Mouse (Mus musculus): ENCODE results near the gene Aida.
A peak's percentile ranks its signal among the peaks of the same experiment; 100 is the strongest.
"Not testable (repeated sequence)": the region's sequence is repeated elsewhere in the genome, so short reads cannot be mapped to it uniquely, and the experiment has no call there.

The Aida gene

DNA sequence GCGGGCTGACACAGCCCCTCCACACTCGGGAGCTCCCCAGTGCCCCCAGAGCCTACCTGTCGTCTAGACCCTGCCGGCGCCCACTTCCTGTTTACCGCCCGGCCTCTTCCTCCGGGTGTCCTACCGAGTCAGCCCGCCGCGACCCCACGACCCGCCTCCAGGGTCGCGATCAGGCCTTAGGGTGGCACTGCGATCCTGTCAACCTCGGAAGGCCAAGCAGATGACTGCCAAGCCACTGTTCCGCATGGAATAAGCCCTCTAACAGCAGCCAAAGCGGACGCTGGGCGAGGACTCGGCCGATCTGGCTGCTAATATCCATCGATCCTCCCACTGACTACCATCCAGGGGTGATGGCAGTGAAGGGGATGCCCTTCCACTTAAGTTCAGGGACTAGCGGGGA is at the start of gene Aida:
Gene Aida (plus strand): TSS at position 126 of the 400 bp plus-strand sequence.
- no peak for DNase-seq (ENCODE audit: extremely low read depth, insufficient read length, low spot score)

GRCm38 (mm10) chr1:183248144-183248543 is 48.2 kb upstream of the Aida start:
- DNase-seq (ENCODE audit: extremely low read depth, insufficient read length, low spot score): no peak

GRCm38 (mm10) chr1:183250612-183251011 is 45.8 kb upstream of the Aida start:
- no peak for DNase-seq (ENCODE audit: extremely low read depth, insufficient read length, low spot score)

GRCm38 (mm10) chr1:183251818-183252217 is 44.6 kb upstream of the Aida start:
- DNase-seq (ENCODE audit: extremely low read depth, insufficient read length, low spot score): no peak

DNA sequence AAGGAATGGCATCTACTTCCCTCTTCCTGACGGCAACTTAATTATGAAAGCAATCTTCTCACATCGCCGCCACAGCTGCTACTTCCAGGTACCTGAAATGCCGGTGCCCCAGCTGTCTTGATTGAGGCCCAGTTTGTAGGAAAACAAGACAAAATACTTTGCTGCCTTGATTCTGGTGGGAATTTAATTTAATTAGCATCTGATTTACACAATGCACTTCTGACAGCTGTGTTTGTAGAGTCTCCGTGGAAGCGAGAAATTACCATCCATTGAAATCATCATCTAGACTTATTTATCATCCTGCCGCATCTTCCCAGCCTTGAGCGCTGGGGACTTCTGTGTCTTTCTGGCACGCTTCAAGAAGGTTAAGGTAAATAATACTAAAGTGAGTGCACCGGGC is 43.8 kb upstream of the Aida start:
- DNase-seq (ENCODE audit: extremely low read depth, insufficient read length, low spot score): no peak

DNA sequence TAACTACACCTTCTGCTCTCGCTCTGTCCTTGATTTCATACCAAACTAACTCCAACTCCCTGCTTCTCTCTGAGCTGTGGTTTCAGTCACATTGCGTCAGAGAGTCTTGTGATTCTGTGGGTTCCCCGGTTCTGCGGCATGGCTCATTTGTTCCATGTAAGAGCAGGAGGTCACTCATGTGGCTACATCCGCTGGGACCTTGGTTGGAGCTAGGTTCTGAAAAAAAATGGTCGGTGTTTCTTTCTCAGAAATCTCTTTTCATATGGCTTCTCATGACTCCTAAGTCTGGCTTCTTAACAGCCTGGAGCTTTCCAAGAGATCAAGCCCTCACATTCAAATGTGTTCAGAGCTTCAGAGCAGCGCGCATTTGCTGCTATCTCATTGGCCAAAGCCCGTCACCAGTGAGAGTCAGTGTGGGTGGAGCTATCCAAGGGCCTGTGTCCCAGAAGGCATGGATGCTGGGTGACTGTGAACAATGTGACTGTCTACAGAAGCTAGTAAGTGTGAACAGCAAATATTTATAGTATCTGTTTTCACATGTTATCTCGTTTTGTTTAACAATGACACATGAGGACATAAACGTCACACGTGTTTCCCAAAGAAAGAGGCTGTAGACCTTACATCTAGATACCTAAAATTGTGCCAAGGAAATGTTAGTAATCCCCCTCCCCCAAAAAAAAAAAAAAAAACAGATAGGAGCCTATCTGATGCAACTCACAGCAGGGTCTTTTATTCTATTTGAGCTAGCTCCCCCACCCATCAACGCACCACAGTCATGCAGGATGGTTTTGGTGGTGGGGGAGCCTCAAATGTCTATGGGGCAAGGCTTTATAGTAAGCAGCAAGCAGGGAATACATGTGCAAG is 32.0 kb upstream of the Aida start:
- DNase-seq (ENCODE audit: extremely low read depth, insufficient read length, low spot score): peak; percentile 60

GRCm38 (mm10) chr1:183265921-183266467 is 30.4 kb upstream of the Aida start:
- DNase-seq (ENCODE audit: extremely low read depth, insufficient read length, low spot score): no peak

- DNase-seq (ENCODE audit: extremely low read depth, insufficient read length, low spot score): no peak
Observed at GRCm38 (mm10) chr1:183267666-183268065, 28.7 kb upstream of the Aida start.

DNA sequence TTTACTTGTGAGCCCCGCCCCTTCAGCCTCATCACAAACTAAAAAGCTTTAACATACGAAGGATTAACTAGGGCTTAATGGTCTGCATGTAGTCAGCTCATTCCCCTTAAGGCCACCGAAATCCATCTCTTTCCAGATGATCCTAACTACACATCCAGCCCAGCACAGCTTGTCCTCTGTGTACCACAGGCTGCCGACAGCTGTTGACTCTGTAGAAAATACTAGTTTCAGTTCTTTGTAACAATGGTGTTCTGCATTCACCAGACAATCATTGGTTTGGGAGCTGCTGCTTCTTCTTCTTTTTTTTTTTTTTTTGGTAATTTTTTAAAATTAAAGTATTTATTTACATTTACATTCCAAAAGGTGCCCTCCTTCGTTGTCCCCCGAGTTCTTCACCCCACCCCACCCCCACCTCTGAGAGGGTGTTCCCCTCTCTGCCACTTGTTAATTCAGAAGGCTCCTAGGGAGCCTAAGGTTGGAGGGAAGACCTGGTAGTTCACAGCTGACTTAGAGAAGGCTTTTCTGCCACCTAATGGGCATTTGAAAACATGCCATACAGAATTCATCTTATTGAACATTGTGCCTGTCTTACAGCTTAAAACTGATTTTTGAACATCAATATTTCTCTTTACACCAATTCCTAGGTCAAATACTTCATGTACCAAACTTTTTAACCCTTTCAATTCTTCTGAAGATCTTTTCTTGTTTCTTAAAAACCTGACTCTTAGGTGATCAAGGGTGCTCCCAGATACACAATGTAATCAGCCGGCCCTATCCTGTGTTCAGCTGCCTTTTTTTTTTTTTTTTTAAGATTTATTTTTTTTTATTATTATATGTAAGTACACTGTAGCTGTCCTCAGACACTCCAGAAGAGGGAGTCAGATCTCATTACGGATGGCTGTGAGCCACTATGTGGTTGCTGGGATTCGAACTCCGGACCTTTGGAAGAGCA is 23.2 kb upstream of the Aida start:
- peak; percentile 23 for DNase-seq (ENCODE audit: extremely low read depth, insufficient read length, low spot score)

GRCm38 (mm10) chr1:183274385-183274784 is 22.0 kb upstream of the Aida start:
- no peak for DNase-seq (ENCODE audit: extremely low read depth, insufficient read length, low spot score)

GRCm38 (mm10) chr1:183275763-183276162 is 20.6 kb upstream of the Aida start:
- no peak for DNase-seq (ENCODE audit: extremely low read depth, insufficient read length, low spot score)

GRCm38 (mm10) chr1:183288351-183288750 is 8.0 kb upstream of the Aida start:
- DNase-seq (ENCODE audit: extremely low read depth, insufficient read length, low spot score): no peak

DNA sequence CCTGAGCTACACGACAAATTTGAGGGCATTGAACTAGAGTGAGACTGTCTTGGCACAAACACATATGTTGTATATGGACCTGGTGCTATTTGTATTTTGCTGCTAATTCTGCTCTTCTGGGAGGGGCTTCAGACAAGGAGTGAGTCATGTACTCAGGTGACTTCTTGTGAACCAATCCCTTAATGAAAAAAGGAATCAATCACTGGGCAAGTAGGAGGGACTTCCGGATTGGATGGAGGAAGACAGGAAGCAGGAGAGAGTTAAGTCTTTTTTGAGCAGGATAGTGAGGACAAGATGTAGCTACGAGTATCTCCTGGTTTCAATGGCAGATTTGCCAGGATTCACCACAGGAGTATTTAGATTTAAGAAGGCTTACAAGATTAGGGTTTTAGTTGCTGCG is 6.8 kb upstream of the Aida start:
- no peak for DNase-seq (ENCODE audit: extremely low read depth, insufficient read length, low spot score)

GRCm38 (mm10) chr1:183296877-183297383 is 540 bp downstream of the Aida start, which contains the start of gene Brox:
Gene Brox (minus strand): TSS chr1:183297269.
- DNase-seq (ENCODE audit: extremely low read depth, insufficient read length, low spot score): peak; percentile 94

GRCm38 (mm10) chr1:183297473-183297885 is 1.1 kb downstream of the Aida start:
- DNase-seq (ENCODE audit: extremely low read depth, insufficient read length, low spot score): peak; percentile 76

- peak; percentile 77 for DNase-seq (ENCODE audit: extremely low read depth, insufficient read length, low spot score)
Observed at GRCm38 (mm10) chr1:183297886-183298489, 1.6 kb downstream of the Aida start.

- peak; percentile 75 for DNase-seq (ENCODE audit: extremely low read depth, insufficient read length, low spot score)
Observed at GRCm38 (mm10) chr1:183299161-183299560, 2.8 kb downstream of the Aida start.

DNA sequence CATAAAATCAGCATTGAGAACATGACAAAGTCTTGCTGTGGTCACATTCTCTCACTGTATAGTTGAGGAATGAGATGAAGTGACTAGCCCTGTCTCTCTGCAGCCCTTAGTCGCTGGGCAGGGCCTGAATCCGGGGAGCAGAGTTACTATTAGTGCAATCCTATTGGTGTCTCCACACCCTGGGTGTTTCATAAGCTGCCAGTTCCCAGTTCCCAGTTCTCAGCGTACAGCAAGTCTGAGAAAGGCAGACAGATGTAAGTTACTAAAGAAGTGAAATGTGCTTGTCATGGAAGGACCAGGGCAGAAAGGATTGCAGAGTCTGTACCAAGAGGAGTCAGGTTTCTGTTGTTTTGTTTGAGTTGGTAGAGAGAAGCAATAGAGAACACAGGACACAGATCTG is 11.2 kb downstream of the Aida start:
- no peak for DNase-seq (ENCODE audit: extremely low read depth, insufficient read length, low spot score)

DNA sequence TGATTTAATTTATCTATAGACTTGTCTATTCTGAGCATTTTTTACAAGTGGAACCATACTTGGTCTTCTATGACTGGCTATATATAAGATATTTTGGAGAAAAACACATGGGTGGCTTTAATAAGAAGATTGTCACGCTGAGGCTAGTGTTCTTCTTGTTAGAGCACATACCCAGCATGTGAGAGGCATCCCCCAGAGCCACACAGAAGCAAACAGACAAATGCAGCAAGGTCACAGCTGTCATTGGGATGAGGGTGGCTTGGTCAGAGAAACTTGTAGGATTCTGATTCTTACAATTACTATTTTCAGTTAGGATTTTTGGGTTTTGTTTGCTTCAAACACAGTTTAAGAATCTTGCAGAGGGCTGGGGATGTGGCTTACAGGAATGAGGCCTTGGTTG is 12.1 kb downstream of the Aida start:
- no peak for DNase-seq (ENCODE audit: extremely low read depth, insufficient read length, low spot score)

DNA sequence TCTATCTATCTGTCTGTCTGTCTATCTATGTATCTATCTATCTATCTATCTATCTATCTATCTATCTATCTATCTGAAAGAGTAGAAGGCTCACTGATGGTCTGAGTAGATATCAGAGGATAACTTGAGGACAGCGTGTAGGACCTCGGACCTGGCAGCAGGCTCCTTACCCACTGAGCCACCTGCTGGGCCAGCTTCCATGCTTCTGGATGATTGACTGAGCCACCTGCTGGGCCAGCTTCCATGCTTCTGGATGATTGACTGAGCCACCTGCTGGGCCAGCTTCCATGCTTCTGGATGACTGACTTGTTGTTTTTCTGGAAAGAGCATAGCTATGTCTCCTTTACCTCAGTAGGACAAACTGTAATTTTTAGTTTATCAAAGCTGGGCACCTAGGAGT is 13.2 kb downstream of the Aida start:
- not testable (repeated sequence) for DNase-seq (ENCODE audit: extremely low read depth, insufficient read length, low spot score)
